Mouse (Mus musculus) urinary bladder, postnatal 10 days (tissue): ENCODE measurements around the gene Sh3gl3.
"Not testable (repeated sequence)": the region's sequence is repeated elsewhere in the genome, so short reads cannot be mapped to it uniquely, and the experiment has no call there.

Experiments
- DNase-seq: peaks from one replicate; pipeline ENCODE4 v3.0.0; 2022; ENCODE audit warnings: low spot score

Gene Sh3gl3

GRCm38 (mm10) chr7:82235486-82235885 lies 61.8 kb downstream of the Sh3gl3 start:
- no peak for DNase-seq

GRCm38 (mm10) chr7:82236152-82236898 lies 62.7 kb downstream of the Sh3gl3 start:
- DNase-seq, result no peak

- no peak for DNase-seq
Measured at GRCm38 (mm10) chr7:82236899-82237162, 63.2 kb downstream of the Sh3gl3 start.

DNA sequence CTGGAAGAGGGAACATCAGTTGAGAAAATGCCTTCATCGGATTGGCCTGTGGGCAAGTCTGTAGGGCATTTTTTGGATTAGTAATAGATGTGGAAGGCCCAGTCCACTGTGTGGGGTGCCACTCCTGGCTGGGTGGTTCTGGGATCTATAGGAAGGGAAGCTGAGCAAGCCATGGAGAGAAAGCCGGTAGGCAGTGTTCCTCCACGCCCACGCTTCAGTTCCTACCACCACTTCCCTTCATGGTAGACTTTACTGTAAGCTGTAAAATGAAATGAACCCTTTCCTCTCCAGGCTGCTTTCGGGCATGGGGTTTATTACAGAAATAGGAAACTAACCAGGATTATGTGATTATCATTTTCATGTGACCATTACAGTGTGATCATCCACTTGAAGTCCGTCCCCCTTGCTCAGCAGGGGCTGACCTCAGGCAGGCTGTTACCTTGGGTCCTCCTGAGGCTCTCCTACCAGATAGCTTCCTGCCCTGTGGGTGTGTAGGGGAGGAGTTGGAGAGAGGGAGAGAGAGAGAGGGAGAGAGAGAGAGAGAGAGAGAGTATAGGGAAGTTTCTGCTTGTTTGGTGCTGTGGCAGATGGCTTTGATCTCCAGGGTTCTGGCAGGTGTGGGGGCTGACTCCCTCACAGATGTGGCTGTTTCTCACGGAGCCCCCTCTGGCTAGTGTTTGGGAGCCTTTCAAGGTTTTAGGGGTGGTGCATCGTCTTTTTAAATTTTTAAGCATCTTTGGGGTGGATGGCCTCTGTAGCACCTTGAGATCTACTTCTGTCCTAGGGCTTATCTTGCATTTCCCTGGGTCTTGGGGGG lies 67.0 kb downstream of the Sh3gl3 start:
- DNase-seq, result no peak

DNA sequence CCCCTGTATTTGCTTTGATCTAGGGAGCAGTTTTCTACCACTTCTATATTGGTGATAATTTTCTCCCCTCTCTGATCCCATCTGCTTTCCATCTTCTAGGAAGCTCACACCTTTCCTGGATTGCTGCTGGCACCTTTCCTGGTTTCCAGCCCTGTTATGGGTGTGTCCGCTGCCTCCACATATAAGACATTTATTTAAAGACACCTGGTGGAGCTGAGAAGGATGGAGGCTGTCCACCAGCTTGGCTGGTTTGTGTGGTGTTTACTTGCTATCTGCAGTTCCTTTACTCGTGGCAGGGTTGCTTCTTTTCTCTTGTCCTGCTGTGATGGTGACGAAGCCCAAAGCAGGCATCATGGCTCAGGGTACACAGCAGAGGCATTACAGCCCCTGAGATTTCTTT lies 71.1 kb downstream of the Sh3gl3 start:
- no peak for DNase-seq

GRCm38 (mm10) chr7:82248953-82249695 lies 75.5 kb downstream of the Sh3gl3 start:
- no peak for DNase-seq

DNA sequence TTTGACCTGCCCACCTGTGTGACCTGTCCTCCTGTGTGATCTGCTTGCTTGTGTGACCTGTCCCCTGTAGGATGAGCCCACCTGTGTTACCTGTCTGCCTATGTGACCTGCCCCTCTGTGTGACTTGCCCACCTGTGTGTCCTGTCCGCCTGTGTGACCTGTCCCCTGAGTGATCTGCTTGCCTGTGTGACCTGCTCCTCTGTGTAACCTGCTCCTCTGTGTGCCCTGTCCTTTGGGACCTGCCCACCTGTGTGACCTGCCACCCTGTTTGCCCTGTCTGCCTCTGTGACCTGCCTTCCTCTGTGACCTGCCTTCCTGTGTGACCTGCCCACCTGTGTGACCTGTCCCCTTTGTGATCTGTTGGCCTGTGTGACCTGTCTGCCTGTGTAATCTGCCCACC lies 79.7 kb downstream of the Sh3gl3 start:
- no peak for DNase-seq

GRCm38 (mm10) chr7:82256936-82257335 lies 83.3 kb downstream of the Sh3gl3 start:
- DNase-seq, result no peak

- DNase-seq, result no peak
Measured at GRCm38 (mm10) chr7:82257530-82257929, 83.9 kb downstream of the Sh3gl3 start.

GRCm38 (mm10) chr7:82260210-82260609 lies 86.6 kb downstream of the Sh3gl3 start:
- no peak for DNase-seq

DNA sequence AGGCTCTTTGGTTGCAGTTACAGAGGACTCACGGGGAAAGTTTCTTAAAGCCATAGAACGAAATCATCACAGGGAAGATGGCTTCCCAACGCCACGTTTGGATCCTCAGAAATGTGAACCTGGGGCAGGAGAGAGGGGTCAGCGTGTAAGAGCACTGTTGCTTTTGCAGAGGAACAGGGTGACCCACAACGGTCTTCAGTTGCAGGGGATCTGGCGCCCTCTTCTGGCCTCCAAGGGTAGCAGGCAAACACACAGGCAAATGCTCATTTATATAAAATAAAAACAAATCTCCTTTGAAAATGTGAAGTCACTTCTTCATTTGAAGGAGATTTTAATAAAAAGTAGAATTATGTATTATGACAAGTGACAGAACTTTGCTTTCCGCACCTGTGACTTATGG lies 89.5 kb downstream of the Sh3gl3 start:
- DNase-seq, result peak; percentile 25

DNA sequence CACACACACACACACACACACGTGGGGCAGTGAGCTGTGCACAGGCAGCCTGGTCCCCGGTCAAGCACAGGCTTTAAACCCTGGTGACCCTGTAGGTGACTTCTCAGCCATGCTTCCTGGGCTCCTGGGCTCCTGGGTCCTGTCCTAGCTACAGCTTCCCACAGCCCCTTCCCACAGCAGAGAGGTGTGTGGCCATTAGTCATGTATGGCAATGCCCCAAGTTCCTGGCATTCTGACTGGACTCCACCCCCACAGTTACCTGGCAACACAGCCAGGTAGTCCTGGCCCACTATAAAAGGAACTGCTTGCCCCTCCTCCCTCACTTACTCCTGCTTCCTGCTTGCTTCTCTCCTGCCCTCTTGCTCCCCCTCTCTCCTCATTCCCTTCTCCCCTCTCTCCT lies 90.5 kb downstream of the Sh3gl3 start:
- DNase-seq, result no peak

DNA sequence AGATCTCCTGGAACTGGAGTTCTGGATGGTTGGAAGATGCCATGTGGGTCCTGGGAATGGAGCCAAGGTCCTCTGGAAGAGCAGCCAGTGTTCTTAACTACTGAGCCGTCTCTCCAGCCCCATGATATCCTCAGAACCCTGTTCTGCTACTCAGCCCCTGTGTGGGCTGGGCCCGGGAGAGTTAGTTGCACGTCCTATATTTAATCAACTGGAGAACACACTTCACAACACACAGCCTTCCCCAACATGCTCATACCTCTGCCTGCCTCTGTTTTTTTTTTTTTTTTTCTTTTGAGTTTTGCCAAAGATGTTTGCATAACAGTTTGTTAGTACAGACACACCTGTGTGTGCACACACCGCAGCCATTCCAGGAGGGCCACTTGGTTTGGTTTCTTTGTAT lies 91.7 kb downstream of the Sh3gl3 start:
- no peak for DNase-seq

- DNase-seq, result no peak
Measured at GRCm38 (mm10) chr7:82269948-82270347, 96.3 kb downstream of the Sh3gl3 start.

DNA sequence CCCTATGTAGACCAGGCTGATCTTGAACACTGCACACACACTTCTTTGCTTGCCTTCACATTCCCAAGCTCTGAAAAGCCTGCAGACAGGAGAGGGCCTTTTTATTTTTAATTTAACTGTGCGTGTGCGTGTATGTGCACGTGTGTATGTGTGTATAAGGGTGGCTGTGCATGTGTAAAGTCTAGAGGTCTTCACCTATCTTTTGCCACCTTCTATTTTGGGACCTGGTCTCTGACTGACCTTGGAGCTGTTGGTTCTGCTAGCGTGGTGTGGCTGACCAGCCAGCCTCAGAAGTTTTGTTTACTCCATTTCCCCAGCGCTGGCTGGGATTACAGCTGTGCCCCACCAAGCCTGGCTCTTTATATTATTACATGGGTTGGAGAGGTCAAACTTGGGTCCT lies 98.1 kb downstream of the Sh3gl3 start:
- DNase-seq, result no peak

GRCm38 (mm10) chr7:82272875-82273274 lies 99.2 kb downstream of the Sh3gl3 start:
- DNase-seq, result not testable (repeated sequence)

GRCm38 (mm10) chr7:82274011-82274709 lies 100.5 kb downstream of the Sh3gl3 start:
- DNase-seq, result no peak

DNA sequence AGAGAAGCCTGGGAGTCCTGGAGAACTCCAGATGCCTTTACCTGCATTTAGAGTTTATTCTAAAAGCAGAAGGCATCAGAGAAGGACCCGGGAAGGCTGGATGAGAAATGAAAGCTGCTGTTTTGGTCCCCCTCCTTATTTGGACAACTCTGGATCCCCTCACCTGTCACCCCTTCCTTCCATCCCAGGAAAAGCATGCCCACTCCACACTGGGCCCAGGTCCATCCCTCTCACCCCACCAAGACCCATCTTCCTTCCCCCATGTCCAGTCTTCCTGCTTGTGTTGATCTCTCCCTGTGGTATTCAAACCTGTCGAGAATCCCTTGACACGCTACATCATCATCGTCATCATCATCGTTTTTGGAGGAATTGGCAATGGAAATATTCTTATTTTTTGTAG lies 101.3 kb downstream of the Sh3gl3 start:
- DNase-seq, result no peak

- DNase-seq, result no peak
Measured at GRCm38 (mm10) chr7:82275529-82276204, 102.0 kb downstream of the Sh3gl3 start.

DNA sequence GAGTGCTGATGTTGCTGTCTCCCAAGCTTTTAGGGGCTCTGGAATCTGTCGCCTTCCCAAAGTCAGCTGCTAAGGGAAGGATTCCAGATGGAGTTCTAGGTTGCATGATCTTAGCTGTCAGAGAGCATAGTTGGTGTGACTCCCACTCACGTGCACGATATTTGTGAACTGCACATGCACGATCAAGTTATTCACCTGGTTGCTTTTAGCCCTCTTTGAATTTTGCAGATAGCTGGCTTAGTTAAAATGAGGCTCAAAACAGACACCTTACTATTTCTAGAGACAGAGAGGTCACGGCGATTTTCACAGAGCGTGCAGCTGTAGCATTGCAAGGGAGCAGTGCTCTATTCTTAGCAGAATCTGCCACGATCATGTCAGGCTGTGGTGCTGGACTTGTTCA lies 108.4 kb downstream of the Sh3gl3 start:
- DNase-seq, result no peak

- DNase-seq, result no peak
Measured at GRCm38 (mm10) chr7:82282464-82282863, 108.8 kb downstream of the Sh3gl3 start.

DNA sequence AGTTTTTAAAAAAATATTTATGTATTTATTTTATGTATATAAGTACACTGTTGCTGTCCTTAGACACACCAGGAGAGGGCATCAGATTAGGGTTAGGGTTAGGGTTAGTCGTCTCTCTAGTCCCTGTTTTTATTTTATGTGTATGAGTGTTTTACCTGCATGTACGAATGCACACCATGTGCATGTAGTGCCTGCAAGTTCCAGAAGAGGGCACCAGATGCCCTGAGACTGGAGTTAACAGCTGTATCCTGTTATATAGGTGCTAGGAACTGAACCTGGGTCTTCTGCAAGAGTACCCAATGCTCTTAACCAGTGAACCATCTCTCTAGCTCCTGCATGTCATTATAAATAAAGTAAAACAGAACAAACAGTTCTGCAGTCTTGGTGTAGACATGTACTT lies 113.6 kb downstream of the Sh3gl3 start:
- no peak for DNase-seq
